Mouse (Mus musculus) left cerebral cortex, postnatal 4 days (tissue): Measurements from ENCODE around the gene Rara. TPM values are rescaled to one million over a fixed set of nuclear protein-coding genes. Genes with fewer than 3 reads are reported as not detected.

Source experiments
- DNase-seq: peaks from one replicate; pipeline ENCODE4 v3.0.0-alpha.2; 2022
- intact Hi-C: fragments of 180-260 bp; cut with DNase I; formaldehyde crosslinking; loops from one replicate; pipeline ENCODE4 v1.15.1; 2025
- total RNA-seq, 2 experiments: library from RNA; stranded (reverse); gene quantifications; 2 replicates each; pipeline ENCODE4 v1.2.3; 2021

The Rara gene
- total RNA-seq, 2 experiments from 2014 or later: 20.3 to 21.5 TPM

- peak; percentile 23 for DNase-seq
- intact Hi-C loops: no loop called here
Measured at GRCm38 (mm10) chr11:98949958-98950460, 22.4 kb downstream of the Rara start.

GRCm38 (mm10) chr11:98950484-98950883, 22.9 kb downstream of the Rara start:
- peak; percentile 3 for DNase-seq
- intact Hi-C loops: no loop called here

GRCm38 (mm10) chr11:98951026-98951906, 23.6 kb downstream of the Rara start:
- peak; percentile 96 for DNase-seq
- intact Hi-C loops: no loop called here

GRCm38 (mm10) chr11:98952111-98952510, 24.5 kb downstream of the Rara start:
- DNase-seq: no peak
- intact Hi-C loops: no loop called here

- no peak for DNase-seq
- intact Hi-C loops: no loop called here
Measured at GRCm38 (mm10) chr11:98952736-98953135, 25.1 kb downstream of the Rara start.

- intact Hi-C loops: no loop called here
- DNase-seq: no peak
Measured at GRCm38 (mm10) chr11:98953361-98953760, 25.7 kb downstream of the Rara start.

GRCm38 (mm10) chr11:98953835-98954320, 26.3 kb downstream of the Rara start:
- intact Hi-C loops: no loop called here
- DNase-seq: no peak

- intact Hi-C loops: no loop called here
- DNase-seq: peak; percentile 79
Measured at GRCm38 (mm10) chr11:98954373-98954772, 26.8 kb downstream of the Rara start.

- intact Hi-C loops: no loop called here
- no peak for DNase-seq
Measured at GRCm38 (mm10) chr11:98954801-98955706, 27.4 kb downstream of the Rara start.

- intact Hi-C loops: no loop called here
Measured at GRCm38 (mm10) chr11:98955707-98956235, 28.2 kb downstream of the Rara start.

GRCm38 (mm10) chr11:98956340-98956739, 28.7 kb downstream of the Rara start:
- intact Hi-C loops: no loop called here
- no peak for DNase-seq

More at GRCm38 (mm10) chr11:98955707-98956235, 28.2 kb downstream of the Rara start:
- DNase-seq: peak; percentile 36

GRCm38 (mm10) chr11:98959437-98960312, 32.1 kb downstream of the Rara start:
- intact Hi-C loops: no loop called here

GRCm38 (mm10) chr11:98960313-98960906, 32.8 kb downstream of the Rara start:
- peak; percentile 52 for DNase-seq
- intact Hi-C loops: no loop called here

More at GRCm38 (mm10) chr11:98959437-98960312, 32.1 kb downstream of the Rara start:
- DNase-seq: no peak

- DNase-seq: no peak
- intact Hi-C loops: no loop called here
Measured at GRCm38 (mm10) chr11:98961051-98961592, 33.5 kb downstream of the Rara start.

GRCm38 (mm10) chr11:98961766-98962165, 34.1 kb downstream of the Rara start:
- DNase-seq: no peak
- intact Hi-C loops: no loop called here

- intact Hi-C loops: no loop called here
- no peak for DNase-seq
Measured at GRCm38 (mm10) chr11:98962421-98963095, 34.9 kb downstream of the Rara start.

GRCm38 (mm10) chr11:98963191-98964021, 35.8 kb downstream of the Rara start:
- intact Hi-C loops: no loop called here
- peak; percentile 83 for DNase-seq

- intact Hi-C loops: no loop called here
- DNase-seq: no peak
Measured at GRCm38 (mm10) chr11:98964201-98964615, 36.6 kb downstream of the Rara start.
